Mouse (Mus musculus) monocyte, adult 59 days (primary cell): ENCODE measurements around the gene Rcl1. TPM values are rescaled to one million over a fixed set of nuclear protein-coding genes. Genes with fewer than 3 reads are reported as not detected.

Experiments
- total RNA-seq, 2 experiments: library from RNA; stranded (reverse); gene quantifications; one replicate each; pipeline ENCODE4 v1.2.4; 2023

The Rcl1 gene
- 10 to 100 TPM in 1 of 2 experiments, 1 to 10 TPM in 1; 9.2 to 11.5 TPM for total RNA-seq

DNA sequence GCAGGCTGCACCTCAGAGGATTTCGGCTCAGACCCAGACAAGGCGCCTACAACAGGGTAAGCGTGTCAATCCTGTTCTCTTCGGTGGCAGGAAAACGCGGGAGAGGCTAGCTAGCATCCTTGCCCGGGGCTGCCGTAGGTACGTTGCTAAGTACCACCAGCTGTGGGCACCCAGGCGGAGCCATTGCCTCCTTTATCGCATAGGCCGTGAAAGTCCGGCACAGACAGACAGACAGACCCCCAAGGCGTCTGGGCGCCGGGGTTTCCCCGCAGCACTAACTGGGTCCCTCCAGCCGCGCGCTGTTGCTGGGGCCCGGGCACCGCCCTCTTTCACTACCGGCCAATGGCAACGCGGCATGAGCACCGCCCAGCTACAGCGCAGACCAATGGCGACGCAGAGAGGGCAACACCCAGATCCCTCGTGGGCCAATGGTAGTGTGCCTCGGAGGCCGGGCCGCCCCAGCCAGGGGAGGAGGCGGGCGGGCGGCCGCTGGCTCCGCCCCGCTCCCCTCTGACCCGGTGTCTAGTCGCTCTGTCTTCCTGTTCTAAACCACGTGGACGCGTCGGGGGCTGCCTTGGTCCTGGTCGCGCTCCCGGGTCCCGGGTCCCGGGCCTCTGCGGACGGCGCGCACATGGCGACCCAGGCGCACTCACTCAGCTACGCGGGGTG is at the start of gene Rcl1:
Rcl1 (plus strand) TSS at position 502 of the 669 bp plus-strand sequence.

Other genes starting within 250 kb of the Rcl1 start
- 1 to 10 TPM; 8.5 to 9.0 TPM for gene Plpp6, start 137.4 kb upstream of the Rcl1 start, total RNA-seq
- not detected for gene 4430402I18Rik, start 133.6 kb upstream of the Rcl1 start, total RNA-seq
- gene Cdc37l1, start 111.0 kb upstream of the Rcl1 start, total RNA-seq: 10 to 100 TPM; 24.4 to 29.8 TPM
- gene Ak3, start 53.4 kb upstream of the Rcl1 start, total RNA-seq: 10 to 100 TPM; 21.3 to 26.0 TPM
- gene Jak2, start 150.5 kb downstream of the Rcl1 start, total RNA-seq: 10 to 100 TPM; 66.5 to 78.9 TPM
- gene Insl6, start 224.0 kb downstream of the Rcl1 start, total RNA-seq: 1 to 10 TPM; 1.3 to 2.2 TPM
- gene Rln1, start 233.3 kb downstream of the Rcl1 start, total RNA-seq: not detected